Mouse (Mus musculus) liver, embryonic 15.5 days (tissue): ENCODE results near the gene Cmtm7. TPM values are rescaled to one million over a fixed set of nuclear protein-coding genes. Genes with fewer than 3 reads are reported as not detected.

ENCODE experiments used
- ATAC-seq: fragments of 200-750 bp; cut with Nextera tagmentation; 2 replicates; pipeline ENCODE4 v1.8.0; 2017; ENCODE audit warnings: moderate number of reproducible peaks, mild to moderate bottlenecking, moderate library complexity; ENCODE audit not compliant: insufficient read depth
- H3K27ac ChIP-seq: fragments of 300-500 bp; sonication (generic); replicated peaks from 2 replicates; pipeline ENCODE4 v1.5.1; 2015; ENCODE audit warnings: mild to moderate bottlenecking, inconsistent platforms
- H3K27me3 ChIP-seq: fragments of 300-500 bp; sonication (generic); 2 replicates; pipeline ENCODE4 v1.6.1; 2015; ENCODE audit warnings: mild to moderate bottlenecking, inconsistent platforms
- H3K36me3 ChIP-seq: fragments of 300-500 bp; sonication (generic); replicated peaks from 2 replicates; pipeline ENCODE4 v1.6.1; 2015; ENCODE audit warnings: moderate library complexity, mild to moderate bottlenecking, inconsistent platforms
- H3K4me1 ChIP-seq: fragments of 300-500 bp; sonication (generic); replicated peaks from 2 replicates; pipeline ENCODE4 v1.6.1; 2015; ENCODE audit warnings: inconsistent platforms
- H3K4me2 ChIP-seq: fragments of 300-500 bp; sonication (generic); 2 replicates; pipeline ENCODE4 v1.6.1; 2015; ENCODE audit warnings: moderate library complexity, mild to moderate bottlenecking, inconsistent platforms
- H3K4me3 ChIP-seq: fragments of 300-500 bp; sonication (generic); replicated peaks from 2 replicates; pipeline ENCODE4 v1.5.1; 2015; ENCODE audit warnings: mild to moderate bottlenecking, inconsistent platforms
- H3K9ac ChIP-seq: fragments of 300-500 bp; sonication (generic); 2 replicates; pipeline ENCODE4 v1.6.1; 2015; ENCODE audit warnings: moderate library complexity, mild to moderate bottlenecking, inconsistent platforms
- H3K9me3 ChIP-seq: fragments of 300-500 bp; sonication (generic); replicated peaks from 2 replicates; pipeline ENCODE4 v1.6.1; 2016; ENCODE audit warnings: inconsistent platforms
- WGBS: fragments of 180-500 bp; shearing (Covaris S2); methylation state at CpG from one replicate; pipeline ENCODE4 v1.1.7; 2015; ENCODE audit warnings: mixed read lengths; ENCODE audit not compliant: insufficient replicate concordance; 5-methylcytosine and 5-hydroxymethylcytosine counted together
- polyA plus RNA-seq: library from polyadenylated mRNA; unstranded; fragments of >200 nt; fragmentation: Nextera tagmentation; extraction: Ambion mirVana; gene quantifications from 2 replicates; pipeline ENCODE4 v1.2.1, GENCODE M21; 2015

Gene Cmtm7
- polyA plus RNA-seq, 1 experiment from 2014 or later: 56.5 TPM

GRCm38 (mm10) chr9:114778877-114779276 lies 2.8 kb downstream of the Cmtm7 start:
- no peak overlapping the region for H3K27ac ChIP-seq
- no peak overlapping the region for H3K9ac ChIP-seq
- H3K27me3 ChIP-seq: peaks cover 23% of the 10 kb centered on the region
- 57% methylated on average over 7 of the region's 7 CpGs for WGBS
- no peaks in the 10 kb centered on the region for H3K9me3 ChIP-seq
- peak overlapping the region; percentile 84; the same call in 1 of the 2 replicates for H3K4me2 ChIP-seq
- no peaks in the 10 kb centered on the region for H3K36me3 ChIP-seq
- no peak overlapping the region for H3K4me3 ChIP-seq
- ATAC-seq: no peak
- H3K4me1 ChIP-seq: peaks cover 57% of the 10 kb centered on the region

DNA sequence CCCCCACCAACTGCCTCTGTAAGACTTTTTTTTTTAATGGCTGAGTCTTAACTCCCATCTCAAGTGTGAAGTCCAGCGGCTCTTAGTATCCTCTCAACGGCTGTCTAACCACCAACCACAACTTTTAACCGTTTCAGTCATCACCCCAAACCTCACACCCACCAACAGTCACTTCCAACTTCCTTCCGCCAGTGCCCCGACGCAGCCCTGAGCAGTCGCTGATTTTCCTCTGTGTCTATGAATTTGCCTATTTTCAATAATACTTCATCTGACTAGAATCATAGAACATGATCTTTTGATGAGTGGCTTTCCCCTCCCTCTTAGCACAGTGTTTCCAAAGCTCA lies 3.6 kb downstream of the Cmtm7 start:
- no peak for ATAC-seq
- H3K27ac ChIP-seq: peak overlapping the region; percentile 51; the same call in 1 of the 2 replicates
- no peaks in the 10 kb centered on the region for H3K36me3 ChIP-seq
- peaks cover 23% of the 10 kb centered on the region for H3K27me3 ChIP-seq
- no peaks in the 10 kb centered on the region for H3K9me3 ChIP-seq
- H3K4me2 ChIP-seq: peak overlapping the region; percentile 15; the same call in 1 of the 2 replicates
- no peak overlapping the region; the same call in 1 of the 2 replicates for H3K9ac ChIP-seq
- H3K4me3 ChIP-seq: no peak overlapping the region
- H3K4me1 ChIP-seq: peaks cover 57% of the 10 kb centered on the region
- WGBS: 8% methylated on average over 7 of the region's 7 CpGs

- peaks cover 23% of the 10 kb centered on the region for H3K27me3 ChIP-seq
- H3K4me1 ChIP-seq: peaks cover 57% of the 10 kb centered on the region
- 11% methylated on average over 6 of the region's 6 CpGs for WGBS
- no peak for ATAC-seq
- peak overlapping the region; percentile 15; the same call in 1 of the 2 replicates for H3K9ac ChIP-seq
- peak overlapping the region; percentile 51 for H3K27ac ChIP-seq
- no peak overlapping the region for H3K4me3 ChIP-seq
- peak overlapping the region; percentile 15; the same call in 1 of the 2 replicates for H3K4me2 ChIP-seq
- H3K9me3 ChIP-seq: no peaks in the 10 kb centered on the region
- H3K36me3 ChIP-seq: peaks cover 4% of the 10 kb centered on the region
Observed at GRCm38 (mm10) chr9:114777178-114778046, 4.2 kb downstream of the Cmtm7 start.

DNA sequence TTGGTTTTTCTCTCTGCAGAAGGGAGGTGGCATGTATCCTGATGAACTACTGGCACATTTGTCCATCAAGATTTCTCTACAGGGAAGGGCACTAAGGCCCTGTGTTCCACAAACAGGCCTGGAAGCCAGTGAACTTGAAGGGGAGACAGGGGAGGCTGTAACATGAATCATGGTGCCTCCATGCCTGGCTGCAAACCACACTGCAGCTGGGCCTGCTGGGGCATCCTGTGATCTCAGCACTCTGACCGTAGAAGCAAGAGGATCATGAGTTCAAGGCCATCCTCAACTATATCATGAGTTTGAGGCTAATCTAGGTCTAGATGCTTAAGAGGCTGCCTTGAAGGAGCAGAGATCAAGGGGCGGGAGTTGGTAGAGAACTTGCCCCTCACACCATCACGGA lies 5.3 kb downstream of the Cmtm7 start:
- Histone ChIP-seq H3K9ac (no peak overlapping the region), H3K36me3 (peaks cover 8% of the 10 kb centered on the region), H3K4me2 (peak overlapping the region; percentile 13; the same call in 1 of the 2 replicates), H3K9me3 (no peaks in the 10 kb centered on the region), H3K27me3 (peaks cover 17% of the 10 kb centered on the region), H3K4me1 (peaks cover 46% of the 10 kb centered on the region), H3K27ac (0 out of 2 replicates have a peak overlapping the region, but pooled peaks have one; percentile 19), H3K4me3 (no peak overlapping the region)
- no peak for ATAC-seq
- WGBS: 41% methylated on average over 3 of the region's 3 CpGs

GRCm38 (mm10) chr9:114775272-114775671 lies 6.4 kb downstream of the Cmtm7 start:
- ATAC-seq: no peak
- H3K9me3 ChIP-seq: no peaks in the 10 kb centered on the region
- peaks cover 8% of the 10 kb centered on the region for H3K36me3 ChIP-seq
- H3K27ac ChIP-seq: no peak overlapping the region
- H3K4me3 ChIP-seq: no peak overlapping the region
- H3K27me3 ChIP-seq: peaks cover 7% of the 10 kb centered on the region; the same call in 1 of the 2 replicates
- H3K4me1 ChIP-seq: peaks cover 36% of the 10 kb centered on the region
- H3K4me2 ChIP-seq: no peak overlapping the region
- WGBS: 26% methylated on average over 4 of the region's 4 CpGs
- H3K9ac ChIP-seq: no peak overlapping the region; the same call in 1 of the 2 replicates

- Histone ChIP-seq H3K27me3 (peaks cover under 1% of the 10 kb centered on the region; the same call in 1 of the 2 replicates), H3K36me3 (peaks cover 8% of the 10 kb centered on the region), H3K9ac (no peak overlapping the region), H3K27ac (no peak overlapping the region), H3K4me1 (peaks cover 30% of the 10 kb centered on the region), H3K4me2 (no peak overlapping the region), H3K9me3 (no peaks in the 10 kb centered on the region), H3K4me3 (no peak overlapping the region)
- 56% methylated on average over 6 of the region's 6 CpGs for WGBS
- ATAC-seq: no peak
Observed at GRCm38 (mm10) chr9:114774629-114775028, 7.0 kb downstream of the Cmtm7 start.

DNA sequence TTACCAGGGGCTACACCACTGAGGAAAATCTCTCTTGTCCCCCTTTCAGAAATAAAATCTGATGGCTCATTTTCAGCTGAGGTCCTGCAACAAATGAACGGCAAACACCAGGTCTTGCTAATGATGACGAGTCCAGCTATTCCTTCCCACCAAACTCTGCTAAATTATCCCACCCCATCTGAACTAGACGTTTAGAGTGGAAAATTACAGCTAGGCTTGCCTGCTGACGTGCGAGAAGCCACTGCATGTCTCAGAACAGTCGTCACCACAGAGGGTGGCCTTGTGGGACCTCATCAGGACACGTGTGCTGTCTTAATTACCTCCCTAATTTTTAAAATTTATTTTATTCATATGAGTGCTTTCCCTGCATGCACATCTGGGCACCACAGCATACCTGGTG lies 10.1 kb downstream of the Cmtm7 start:
- H3K36me3 ChIP-seq: peaks cover 8% of the 10 kb centered on the region
- no peak overlapping the region for H3K4me3 ChIP-seq
- H3K27ac ChIP-seq: no peak overlapping the region
- 69% methylated on average over 7 of the region's 7 CpGs for WGBS
- H3K27me3 ChIP-seq: no peaks in the 10 kb centered on the region
- peaks cover 23% of the 10 kb centered on the region for H3K4me1 ChIP-seq
- H3K9ac ChIP-seq: no peak overlapping the region
- no peak for ATAC-seq
- no peaks in the 10 kb centered on the region for H3K9me3 ChIP-seq
- H3K4me2 ChIP-seq: no peak overlapping the region

- Histone ChIP-seq H3K4me1 (peaks cover 9% of the 10 kb centered on the region; the same call in 1 of the 2 replicates), H3K9ac (no peak overlapping the region), H3K36me3 (peaks cover 8% of the 10 kb centered on the region), H3K9me3 (no peaks in the 10 kb centered on the region), H3K27ac (no peak overlapping the region), H3K4me3 (no peak overlapping the region), H3K4me2 (no peak overlapping the region), H3K27me3 (no peaks in the 10 kb centered on the region)
- ATAC-seq: 0 out of 2 replicates have a peak, but pooled peaks have one; percentile 26
- WGBS: 37% methylated on average over 4 of the region's 4 CpGs
Observed at GRCm38 (mm10) chr9:114770224-114770623, 11.4 kb downstream of the Cmtm7 start.

- Histone ChIP-seq H3K27me3 (no peaks in the 10 kb centered on the region), H3K4me2 (no peak overlapping the region), H3K4me1 (peaks cover 6% of the 10 kb centered on the region; the same call in 1 of the 2 replicates), H3K9me3 (no peaks in the 10 kb centered on the region), H3K4me3 (no peak overlapping the region), H3K36me3 (peaks cover 8% of the 10 kb centered on the region), H3K27ac (no peak overlapping the region), H3K9ac (no peak overlapping the region)
- 64% methylated on average over 10 of the region's 10 CpGs for WGBS
- ATAC-seq: no peak
Observed at GRCm38 (mm10) chr9:114768066-114768465, 13.6 kb downstream of the Cmtm7 start.

DNA sequence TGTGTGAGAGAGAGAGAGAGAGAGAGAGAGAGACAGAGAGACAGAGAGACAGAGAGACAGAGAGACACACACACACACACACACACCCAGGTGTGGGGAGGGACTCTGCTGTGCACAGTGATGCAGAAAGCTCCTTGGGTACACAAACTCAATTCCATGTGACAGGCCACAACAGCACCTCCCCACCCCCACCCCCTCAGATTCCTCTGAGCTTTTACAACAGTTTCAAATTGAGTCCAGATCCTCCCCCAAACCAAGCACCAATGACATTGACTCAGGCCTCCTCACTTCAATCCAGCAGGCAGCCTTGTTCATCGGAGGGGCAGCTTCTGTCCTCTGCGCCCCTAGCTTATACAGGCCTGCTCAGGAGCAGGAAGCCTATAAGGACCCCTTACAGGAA lies 14.1 kb downstream of the Cmtm7 start:
- 78% methylated on average over 2 of the region's 2 CpGs for WGBS
- no peak for ATAC-seq

DNA sequence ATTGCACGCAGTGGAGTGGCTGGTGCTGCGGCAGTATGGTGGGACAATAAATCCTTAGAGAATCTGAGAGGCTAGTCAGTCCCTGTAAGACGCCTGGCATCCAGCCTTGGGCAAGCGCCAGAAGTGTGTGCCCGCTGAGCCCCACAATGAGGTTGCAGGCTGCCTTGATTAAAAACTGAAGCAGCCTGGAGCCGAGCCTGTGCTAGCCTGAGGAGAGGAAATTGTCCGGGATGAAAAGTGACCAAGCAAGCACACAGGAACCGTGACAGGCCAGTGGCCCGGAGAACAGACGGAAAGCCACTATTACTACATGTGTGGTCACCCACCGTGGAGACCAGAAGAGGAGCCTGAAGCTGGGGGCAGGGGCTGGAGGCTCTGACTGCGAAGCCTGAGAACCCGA lies 14.6 kb downstream of the Cmtm7 start:
- H3K4me1 ChIP-seq: peaks cover 6% of the 10 kb centered on the region; the same call in 1 of the 2 replicates
- H3K27me3 ChIP-seq: no peaks in the 10 kb centered on the region
- no peak overlapping the region for H3K9ac ChIP-seq
- H3K36me3 ChIP-seq: peaks cover under 1% of the 10 kb centered on the region; the same call in 1 of the 2 replicates
- no peak overlapping the region for H3K4me3 ChIP-seq
- H3K27ac ChIP-seq: no peak overlapping the region
- H3K9me3 ChIP-seq: no peaks in the 10 kb centered on the region
- ATAC-seq: no peak
- H3K4me2 ChIP-seq: no peak overlapping the region
- WGBS: 75% methylated on average over 13 of the region's 13 CpGs

More for the DNA sequence above, 14.1 kb downstream of the Cmtm7 start:
- Histone ChIP-seq H3K9ac (no peak overlapping the region), H3K4me1 (peaks cover 6% of the 10 kb centered on the region; the same call in 1 of the 2 replicates), H3K36me3 (peaks cover 5% of the 10 kb centered on the region), H3K27me3 (no peaks in the 10 kb centered on the region), H3K4me3 (no peak overlapping the region), H3K4me2 (no peak overlapping the region), H3K9me3 (no peaks in the 10 kb centered on the region), H3K27ac (no peak overlapping the region)
